Mouse (Mus musculus) adipocyte (in vitro differentiated cells): ENCODE results near the gene Atxn10.
"Not testable (repeated sequence)": the region's sequence is repeated elsewhere in the genome, so short reads cannot be mapped to it uniquely, and the experiment has no call there.

ENCODE experiments used
- DNase-seq: peaks from one replicate; pipeline ENCODE4 v3.0.0-alpha.2; 2016; ENCODE audit warnings: low spot score

Gene Atxn10

GRCm38 (mm10) chr15:85335671-85336300 is at the start of gene Atxn10:
Atxn10 (plus strand) TSS chr15:85336245.
- DNase-seq: no peak

GRCm38 (mm10) chr15:85294632-85295031 is 41.4 kb upstream of the Atxn10 start:
- no peak for DNase-seq

GRCm38 (mm10) chr15:85295544-85295943 is 40.5 kb upstream of the Atxn10 start:
- no peak for DNase-seq

GRCm38 (mm10) chr15:85295977-85296376 is 40.1 kb upstream of the Atxn10 start:
- DNase-seq: no peak

- DNase-seq: no peak
These were observed 39.5 kb upstream of the Atxn10 start for GRCm38 (mm10) chr15:85296538-85296937.

GRCm38 (mm10) chr15:85298167-85298781 is 37.8 kb upstream of the Atxn10 start:
- DNase-seq: no peak

- no peak for DNase-seq
These were observed 37.1 kb upstream of the Atxn10 start for GRCm38 (mm10) chr15:85298946-85299345.

- no peak for DNase-seq
These were observed 32.8 kb upstream of the Atxn10 start for GRCm38 (mm10) chr15:85303241-85303640.

GRCm38 (mm10) chr15:85303976-85304375 is 32.1 kb upstream of the Atxn10 start:
- no peak for DNase-seq

GRCm38 (mm10) chr15:85307061-85307660 is 28.9 kb upstream of the Atxn10 start:
- DNase-seq: no peak

- DNase-seq: no peak
These were observed 24.9 kb upstream of the Atxn10 start for GRCm38 (mm10) chr15:85311058-85311657.

GRCm38 (mm10) chr15:85315378-85316025 is 20.5 kb upstream of the Atxn10 start:
- peak; percentile 81 for DNase-seq

- DNase-seq: no peak
These were observed 19.5 kb upstream of the Atxn10 start for GRCm38 (mm10) chr15:85316342-85317140.

GRCm38 (mm10) chr15:85319924-85320668 is 15.9 kb upstream of the Atxn10 start:
- DNase-seq: peak; percentile 47

GRCm38 (mm10) chr15:85323214-85323613 is 12.8 kb upstream of the Atxn10 start:
- no peak for DNase-seq

- no peak for DNase-seq
These were observed 11.6 kb upstream of the Atxn10 start for GRCm38 (mm10) chr15:85324426-85324825.

- DNase-seq: no peak
These were observed 8.2 kb upstream of the Atxn10 start for GRCm38 (mm10) chr15:85327808-85328207.

- DNase-seq: not testable (repeated sequence)
These were observed 7.6 kb upstream of the Atxn10 start for GRCm38 (mm10) chr15:85328455-85328854.

- no peak for DNase-seq
These were observed 6.9 kb upstream of the Atxn10 start for GRCm38 (mm10) chr15:85329096-85329495.

GRCm38 (mm10) chr15:85330024-85330423 is 6.0 kb upstream of the Atxn10 start:
- no peak for DNase-seq

GRCm38 (mm10) chr15:85333511-85333910 is 2.5 kb upstream of the Atxn10 start:
- not testable (repeated sequence) for DNase-seq
